Mouse (Mus musculus) thymus, postnatal 10 days (tissue): Measurements from ENCODE around the gene Dedd2.
A peak's percentile ranks its signal among the peaks of the same experiment; 100 is the strongest.

Experiments used
- DNase-seq, 2 experiments: peaks; one replicate each; pipeline ENCODE4 v3.0.0; 2021; ENCODE audit warnings: low spot score in 2 of 2

The Dedd2 gene

GRCm38 (mm10) chr7:25219416-25219750 is 1.0 kb downstream of the Dedd2 start:
- DNase-seq = no peak

DNA sequence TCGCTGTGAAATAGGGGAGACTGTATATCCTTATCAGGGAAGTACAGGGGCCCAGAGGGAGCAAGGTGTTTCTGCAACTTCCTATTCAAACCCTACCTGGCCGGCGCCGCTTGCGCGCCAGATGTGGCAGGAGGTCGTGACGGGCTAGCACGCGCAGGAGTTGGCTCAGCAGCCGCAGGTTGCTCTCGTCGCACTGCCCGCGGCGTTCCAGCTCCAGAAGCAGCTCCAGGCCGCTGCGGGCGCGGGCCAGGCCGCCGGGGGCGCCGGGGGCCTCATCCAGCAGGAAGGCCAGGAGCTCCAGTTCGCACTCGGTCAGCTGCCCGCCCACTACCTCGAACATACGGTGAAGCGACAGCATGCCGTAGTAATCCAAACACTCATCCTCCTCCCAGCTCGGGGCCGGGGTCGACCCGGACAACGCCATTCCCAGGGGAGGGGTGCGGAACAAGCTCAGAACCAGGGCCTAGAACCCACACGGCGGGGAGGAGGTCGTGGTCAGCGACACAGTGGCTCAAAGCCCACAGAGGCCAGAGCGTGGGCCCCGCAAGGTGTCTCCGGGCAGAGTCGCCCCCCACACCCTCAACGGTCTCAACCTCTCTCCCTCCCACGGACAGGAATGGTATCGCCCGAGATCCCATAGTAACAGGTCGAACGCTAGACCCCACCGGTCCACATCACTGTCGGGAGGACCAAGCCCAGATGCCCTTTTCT is 1.6 kb downstream of the Dedd2 start:
- DNase-seq = peak; percentile 54 to 64

DNA sequence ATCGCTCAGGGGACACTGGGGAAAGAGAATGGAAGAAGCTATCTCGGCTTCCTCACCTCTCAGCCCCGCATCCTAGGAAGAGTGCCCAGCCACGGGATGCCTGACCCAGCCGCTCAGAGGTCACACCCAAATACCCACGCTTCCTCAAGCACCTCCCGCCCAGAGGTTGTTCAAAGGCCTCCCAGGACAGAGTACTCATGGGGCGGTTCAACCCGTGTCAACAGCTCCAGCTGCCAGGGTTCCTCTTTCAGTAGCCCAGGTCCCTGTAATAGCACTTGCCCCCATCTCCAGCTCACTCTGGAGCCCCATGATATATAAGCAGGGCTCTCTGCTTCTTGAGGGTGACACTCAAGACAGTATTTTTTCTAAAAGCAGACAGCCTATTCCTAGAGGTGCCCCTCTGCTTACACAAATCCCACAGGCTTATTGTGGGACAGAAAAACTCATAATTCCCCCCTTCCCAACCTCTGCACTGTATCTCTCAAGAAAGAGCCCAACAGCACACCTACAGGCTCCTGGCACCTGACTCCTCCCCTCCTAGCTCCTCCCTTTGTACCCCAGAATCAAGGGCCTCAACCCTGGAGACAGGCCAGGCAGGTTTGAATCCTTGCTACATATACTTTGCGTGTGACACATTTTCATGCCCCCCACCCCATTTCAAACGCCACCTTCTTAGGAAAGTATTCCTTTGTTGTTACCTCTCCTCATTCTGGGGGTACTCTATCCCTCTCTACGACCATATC is 2.6 kb downstream of the Dedd2 start:
- no peak for DNase-seq

DNA sequence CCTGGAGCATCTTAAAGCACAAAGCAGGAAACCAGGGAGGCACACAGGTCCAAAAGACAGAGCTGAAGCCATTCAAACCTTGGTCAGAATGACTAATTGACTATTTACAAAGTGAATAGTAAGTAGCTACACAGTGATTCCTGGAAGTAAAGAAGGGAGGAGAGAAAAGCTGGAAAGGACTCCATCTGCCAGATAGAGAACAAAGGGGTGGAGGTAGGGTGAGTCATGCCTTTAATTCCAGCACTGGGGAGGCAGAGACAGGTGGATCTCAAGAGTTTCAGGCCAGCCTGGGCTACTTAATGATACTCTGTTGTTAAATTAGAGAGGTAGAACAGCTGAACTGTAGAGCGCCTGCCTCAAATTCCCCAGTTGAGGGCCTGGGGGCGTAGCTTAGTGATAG is 6.2 kb downstream of the Dedd2 start:
- no peak for DNase-seq

DNA sequence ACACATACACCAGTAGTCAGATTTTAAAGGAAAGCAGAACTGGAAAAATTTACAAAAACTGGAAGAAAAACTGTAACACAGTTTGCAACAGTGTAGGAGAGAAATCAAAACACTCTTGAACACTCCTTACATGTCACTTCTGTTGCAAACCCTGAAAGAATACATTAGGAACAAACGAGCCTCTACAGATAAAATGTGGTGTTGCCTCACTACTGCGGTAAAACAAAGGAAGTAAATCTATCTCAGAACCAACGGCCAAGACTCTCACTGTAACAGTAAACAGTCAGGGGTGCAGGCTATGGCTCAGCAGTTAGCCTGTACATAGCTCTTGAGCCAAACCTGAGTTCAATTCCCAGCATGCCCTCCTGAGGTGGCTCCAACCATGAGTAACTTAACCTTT is 7.3 kb downstream of the Dedd2 start:
- no peak for DNase-seq

GRCm38 (mm10) chr7:25210482-25210881 is 9.9 kb downstream of the Dedd2 start:
- no peak for DNase-seq

DNA sequence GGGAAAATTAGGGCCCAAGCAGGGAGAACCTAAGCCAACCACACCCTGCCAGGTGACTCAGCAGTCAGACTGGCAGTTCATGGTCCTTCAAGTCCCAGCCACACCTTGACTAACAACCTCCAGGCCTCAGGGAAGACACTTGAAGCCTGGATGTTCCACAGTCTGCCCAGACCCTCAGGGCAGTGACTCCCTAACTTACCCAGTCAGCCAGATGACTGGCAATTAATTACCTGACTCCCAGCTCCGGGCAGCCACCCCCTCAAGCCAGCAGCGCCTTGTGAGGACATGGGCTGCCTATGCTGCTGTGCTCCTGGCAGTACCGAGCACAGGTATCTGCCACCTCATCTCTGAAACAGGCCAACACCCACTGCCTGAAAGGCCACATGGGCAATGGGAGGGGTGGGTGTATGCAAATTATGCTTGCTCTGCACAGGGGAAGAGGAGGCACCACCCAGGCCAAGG is 11.2 kb downstream of the Dedd2 start:
- DNase-seq = no peak

- no peak for DNase-seq
Measured at GRCm38 (mm10) chr7:25206094-25206830, 14.2 kb downstream of the Dedd2 start.

DNA sequence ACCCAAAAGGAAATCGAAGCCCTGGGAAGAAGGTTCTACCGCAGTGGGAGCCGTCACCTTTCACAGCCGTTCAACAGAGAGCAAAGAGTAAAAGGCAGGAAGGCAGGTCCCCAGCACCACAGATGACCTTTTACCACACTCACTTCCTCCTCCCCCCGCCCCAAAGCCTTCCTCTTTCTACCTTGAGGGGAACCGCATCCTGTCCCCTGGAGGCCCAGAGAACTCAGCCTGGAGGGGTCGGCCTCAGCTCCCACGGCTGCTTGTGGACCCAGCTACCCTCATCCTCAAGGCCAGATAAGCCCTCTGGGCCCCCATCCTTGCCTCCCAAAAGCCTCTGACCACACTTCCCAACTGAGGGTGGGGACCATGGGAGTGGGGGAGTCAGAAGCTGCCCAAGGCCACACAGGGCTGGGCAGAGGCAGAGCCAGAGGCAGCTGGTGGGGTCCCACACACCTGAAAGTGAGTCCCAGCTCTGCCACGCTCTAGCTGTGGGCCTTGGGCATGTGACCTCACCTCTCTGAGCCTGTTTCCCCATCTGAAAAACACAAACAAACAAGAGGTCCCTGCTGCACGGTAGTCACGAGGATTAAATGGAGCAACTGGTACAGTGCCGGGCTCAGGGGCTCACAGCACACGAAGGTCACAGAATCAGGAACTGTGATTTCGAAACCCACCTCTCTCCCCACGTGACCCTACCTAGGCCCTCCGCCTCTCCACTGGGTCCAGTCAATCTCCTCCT is 14.9 kb downstream of the Dedd2 start:
- DNase-seq = peak; percentile 72 to 78

GRCm38 (mm10) chr7:25203624-25204023 is 16.8 kb downstream of the Dedd2 start:
- DNase-seq = no peak

DNA sequence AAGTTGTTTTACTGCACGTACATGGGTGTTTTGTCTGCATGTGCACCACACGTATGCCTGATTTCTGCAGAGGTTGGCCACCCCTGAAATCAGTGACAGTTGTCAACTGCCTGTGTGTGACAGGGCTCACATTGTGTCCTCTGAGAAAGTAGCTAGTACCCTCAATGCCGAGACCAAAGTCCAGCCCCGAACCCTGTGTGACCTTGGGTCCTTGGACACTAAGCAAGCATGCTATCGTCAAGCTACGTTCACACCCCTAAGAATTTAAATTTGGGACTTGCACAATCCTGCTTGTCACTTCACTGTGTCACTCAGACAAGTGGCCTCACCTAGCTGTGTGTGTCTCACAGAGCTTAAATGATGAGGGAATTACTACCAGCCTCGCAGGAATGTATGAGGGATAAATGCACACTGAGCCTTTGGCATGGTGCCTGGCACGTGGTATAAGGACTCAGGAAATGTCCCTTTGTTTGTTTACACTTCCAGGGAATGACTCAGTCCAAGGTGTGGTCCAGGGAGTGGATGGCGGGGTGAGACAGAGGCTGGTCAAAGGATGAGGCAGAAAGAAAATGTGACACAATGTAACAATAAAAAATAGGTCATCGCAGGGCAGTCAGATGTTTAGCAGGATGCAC is 22.9 kb downstream of the Dedd2 start:
- no peak for DNase-seq

GRCm38 (mm10) chr7:25196107-25196506 is 24.3 kb downstream of the Dedd2 start:
- DNase-seq = no peak

- no peak for DNase-seq
Measured at GRCm38 (mm10) chr7:25195148-25195547, 25.3 kb downstream of the Dedd2 start.

DNA sequence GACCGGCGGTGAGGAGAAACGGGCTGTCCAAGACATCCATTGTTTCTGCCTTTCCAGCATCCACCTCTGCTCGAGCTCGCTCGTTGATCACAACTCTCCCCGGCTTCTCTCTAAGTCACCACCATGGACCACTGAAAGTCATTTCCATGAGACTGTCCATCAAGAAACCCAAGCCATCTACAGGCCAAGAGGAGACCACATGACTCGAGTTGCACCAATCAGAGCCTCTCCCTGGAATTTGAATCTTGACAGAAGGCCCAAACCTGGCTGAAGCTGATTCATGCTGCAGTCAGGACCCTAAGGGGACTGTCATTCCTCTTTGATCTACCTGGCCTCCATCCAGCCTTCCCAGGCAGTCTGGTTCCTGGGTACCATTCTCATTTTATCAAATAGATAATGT is 28.3 kb downstream of the Dedd2 start:
- no peak for DNase-seq

DNA sequence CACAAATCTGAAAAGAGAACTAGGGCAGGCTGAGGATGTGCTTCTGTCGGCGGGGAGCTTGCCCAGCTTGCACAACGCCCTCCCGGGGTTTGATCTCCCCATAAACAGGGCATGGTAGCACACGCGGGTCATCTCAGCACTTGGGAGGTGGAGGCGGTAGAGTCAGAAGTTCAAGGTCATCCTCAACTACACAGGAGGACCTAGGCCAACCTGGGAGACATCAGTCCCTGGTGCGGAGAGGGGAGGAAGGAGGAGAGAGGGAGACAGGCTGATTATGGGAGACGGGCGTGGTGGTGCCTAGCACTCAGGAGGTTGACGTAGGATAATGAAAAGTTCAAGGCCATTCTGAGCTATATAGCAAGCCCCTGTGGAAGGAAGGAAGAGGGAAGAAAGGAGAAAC is 29.6 kb downstream of the Dedd2 start:
- DNase-seq = no peak

- DNase-seq = peak; percentile 44 to 77
Measured at GRCm38 (mm10) chr7:25187662-25188650, 32.5 kb downstream of the Dedd2 start.

GRCm38 (mm10) chr7:25184091-25184490 is 36.3 kb downstream of the Dedd2 start:
- DNase-seq = no peak

DNA sequence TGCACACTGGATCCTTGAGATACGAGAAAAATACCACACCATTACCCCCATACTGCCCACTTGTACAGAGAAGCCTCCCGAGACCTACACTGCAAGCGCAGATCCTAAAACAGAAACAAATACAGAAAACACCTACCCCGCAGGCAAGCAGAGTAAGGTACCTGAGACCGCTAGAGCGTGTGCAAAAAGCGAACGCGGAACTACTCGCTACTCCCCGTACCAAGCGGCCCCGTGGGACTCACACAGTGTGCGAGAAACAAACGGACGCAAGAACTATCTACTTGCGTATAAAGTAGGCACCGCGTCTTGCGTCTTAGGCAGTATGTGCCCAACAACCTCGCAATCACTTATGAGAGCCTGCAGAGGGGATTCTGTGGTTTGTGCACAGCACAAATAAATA is 38.6 kb downstream of the Dedd2 start:
- no peak for DNase-seq

DNA sequence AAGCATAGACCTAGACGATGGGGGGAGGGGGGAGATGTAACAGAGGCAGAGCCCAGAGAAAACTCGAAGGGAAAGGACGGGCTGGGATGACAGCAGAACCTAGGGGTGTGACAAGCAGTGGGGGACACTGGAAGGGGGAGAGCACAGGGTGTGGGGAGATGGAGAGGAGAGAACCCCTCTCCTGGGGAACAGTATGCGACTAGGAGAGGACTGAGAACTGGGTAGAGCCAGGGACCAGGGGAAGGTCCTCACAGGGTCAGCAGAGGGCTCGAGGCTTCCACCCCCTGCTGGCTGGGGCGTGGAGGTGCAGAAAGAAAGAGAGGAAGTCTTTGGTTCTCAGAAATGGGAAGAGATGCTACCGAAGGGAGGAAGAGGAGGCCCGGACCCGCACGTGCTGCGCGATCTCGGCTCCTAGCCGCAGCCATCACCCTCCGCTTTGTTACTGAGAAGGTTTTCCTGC is 39.1 kb downstream of the Dedd2 start:
- DNase-seq = peak; percentile 9 to 57

DNA sequence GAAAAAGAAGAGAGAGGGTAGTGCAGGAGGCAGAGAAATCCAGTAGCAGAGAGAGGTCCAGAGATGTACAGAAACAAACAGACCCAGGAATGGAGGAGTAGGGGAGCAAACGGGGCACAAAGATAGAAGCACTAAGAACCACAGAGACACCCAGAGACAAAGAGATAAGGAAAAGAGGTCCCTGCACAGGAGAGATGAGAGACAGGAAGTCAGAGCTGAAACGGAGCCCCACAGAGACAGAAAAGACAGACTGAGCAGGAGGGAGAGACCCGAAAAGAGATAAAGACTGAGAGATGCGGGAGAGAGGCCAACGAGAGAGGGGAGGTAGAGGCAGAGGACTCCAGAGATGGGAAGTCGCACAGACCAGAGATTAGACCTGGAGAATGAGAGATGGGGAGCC is 39.9 kb downstream of the Dedd2 start:
- DNase-seq = no peak
